Mouse (Mus musculus): ENCODE results near the gene Ptprj. TPM values are rescaled to one million over a fixed set of nuclear protein-coding genes. Genes with fewer than 3 reads are reported as not detected.
A peak's percentile ranks its signal among the peaks of the same experiment; 100 is the strongest.

The Ptprj gene
- polyA plus RNA-seq, 1 experiment from 2014 or later: 1.5 TPM

GRCm38 (mm10) chr2:90533944-90534343 is 46.5 kb downstream of the Ptprj start:
- H3K27ac ChIP-seq: no peak overlapping the region

DNA sequence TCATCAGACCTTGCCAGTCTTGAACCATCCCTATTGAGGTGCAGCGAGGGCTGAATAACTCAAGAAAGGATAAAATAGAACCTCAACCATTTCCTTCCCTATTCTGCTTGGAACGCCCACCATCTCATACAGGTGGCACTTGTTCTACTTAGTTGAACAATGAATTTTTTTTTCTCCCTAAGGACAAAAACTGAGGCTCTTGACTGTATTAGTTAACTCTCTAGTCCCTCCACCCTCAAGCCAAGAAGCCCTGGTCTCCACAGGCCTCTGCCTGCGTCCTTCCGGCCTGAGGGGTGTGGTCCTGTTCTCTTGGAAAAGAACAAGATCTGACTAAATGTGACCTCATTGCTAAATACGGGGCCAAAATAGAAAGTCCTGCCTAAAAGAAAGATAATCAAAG is 48.4 kb downstream of the Ptprj start:
- Histone ChIP-seq H3K4me1 (no peaks in the 10 kb centered on the region), H3K27ac (no peak overlapping the region), H3K4me3 (no peak overlapping the region), H3K36me3 (no peaks in the 10 kb centered on the region), H3K9me3 (no peaks in the 10 kb centered on the region), H3K9ac (no peak overlapping the region), H3K4me2 (no peak overlapping the region), H3K27me3 (no peaks in the 10 kb centered on the region)
- ATAC-seq (ENCODE audit: insufficient number of reproducible peaks, low FRiP score, low TSS enrichment, low read depth): no peak
- WGBS: 84% methylated on average over 5 of the region's 5 CpGs

More at GRCm38 (mm10) chr2:90533944-90534343, 46.5 kb downstream of the Ptprj start:
- no peak overlapping the region for H3K4me2 ChIP-seq
- H3K4me1 ChIP-seq: no peaks in the 10 kb centered on the region
- H3K27me3 ChIP-seq: no peaks in the 10 kb centered on the region
- ATAC-seq (ENCODE audit: insufficient number of reproducible peaks, low FRiP score, low TSS enrichment, low read depth): no peak
- no peak overlapping the region for H3K4me3 ChIP-seq
- WGBS: 91% methylated on average over 7 of the region's 7 CpGs
- H3K9me3 ChIP-seq: no peaks in the 10 kb centered on the region
- no peaks in the 10 kb centered on the region for H3K36me3 ChIP-seq
- H3K9ac ChIP-seq: no peak overlapping the region

DNA sequence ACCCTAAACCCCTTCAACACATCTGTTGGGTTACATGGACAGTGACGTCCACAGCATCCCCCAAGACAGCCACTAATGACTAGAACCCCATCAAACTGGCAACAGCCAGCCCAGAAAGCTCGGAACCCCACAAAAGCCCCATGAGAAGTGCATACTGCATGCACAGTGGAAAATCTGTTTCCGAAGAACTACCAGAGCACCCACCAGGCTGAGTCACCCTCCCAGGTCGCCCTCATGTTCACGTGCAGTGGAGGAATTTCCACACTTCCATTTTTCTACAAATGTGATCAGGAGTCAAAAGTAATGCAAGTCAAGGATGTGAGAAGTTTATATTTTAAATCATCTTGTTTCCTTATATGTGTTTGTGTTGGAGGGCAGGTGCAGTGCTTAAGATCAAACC is 52.3 kb downstream of the Ptprj start:
- 78% methylated on average over 5 of the region's 5 CpGs for WGBS
- Histone ChIP-seq H3K9ac (no peak overlapping the region), H3K4me1 (peaks cover 10% of the 10 kb centered on the region), H3K36me3 (no peaks in the 10 kb centered on the region), H3K4me3 (no peak overlapping the region), H3K27me3 (no peaks in the 10 kb centered on the region), H3K9me3 (no peaks in the 10 kb centered on the region), H3K27ac (no peak overlapping the region), H3K4me2 (no peak overlapping the region)
- no peak for ATAC-seq (ENCODE audit: insufficient number of reproducible peaks, low FRiP score, low TSS enrichment, low read depth)

GRCm38 (mm10) chr2:90526971-90527370 is 53.5 kb downstream of the Ptprj start:
- 48% methylated on average over 6 of the region's 6 CpGs for WGBS
- H3K27ac ChIP-seq: peak overlapping the region; percentile 68
- H3K4me2 ChIP-seq: no peak overlapping the region
- peaks cover 10% of the 10 kb centered on the region for H3K4me1 ChIP-seq
- no peak overlapping the region for H3K4me3 ChIP-seq
- no peak for ATAC-seq (ENCODE audit: insufficient number of reproducible peaks, low FRiP score, low TSS enrichment, low read depth)
- no peaks in the 10 kb centered on the region for H3K36me3 ChIP-seq
- H3K27me3 ChIP-seq: no peaks in the 10 kb centered on the region
- no peaks in the 10 kb centered on the region for H3K9me3 ChIP-seq
- H3K9ac ChIP-seq: no peak overlapping the region

GRCm38 (mm10) chr2:90526564-90526963 is 53.9 kb downstream of the Ptprj start:
- H3K4me3 ChIP-seq: no peak overlapping the region
- 35% methylated on average over 6 of the region's 6 CpGs for WGBS
- H3K9me3 ChIP-seq: no peaks in the 10 kb centered on the region
- H3K27me3 ChIP-seq: no peaks in the 10 kb centered on the region
- no peak overlapping the region for H3K9ac ChIP-seq
- H3K27ac ChIP-seq: peak overlapping the region; percentile 68
- H3K4me1 ChIP-seq: peaks cover 10% of the 10 kb centered on the region
- no peak for ATAC-seq (ENCODE audit: insufficient number of reproducible peaks, low FRiP score, low TSS enrichment, low read depth)
- H3K4me2 ChIP-seq: no peak overlapping the region
- H3K36me3 ChIP-seq: no peaks in the 10 kb centered on the region

- ATAC-seq (ENCODE audit: insufficient number of reproducible peaks, low FRiP score, low TSS enrichment, low read depth): no peak
- Histone ChIP-seq H3K9ac (no peak overlapping the region), H3K9me3 (no peaks in the 10 kb centered on the region), H3K27me3 (no peaks in the 10 kb centered on the region), H3K4me2 (no peak overlapping the region), H3K27ac (0 out of 2 replicates have a peak overlapping the region, but pooled peaks have one; percentile 27), H3K36me3 (no peaks in the 10 kb centered on the region), H3K4me3 (no peak overlapping the region), H3K4me1 (peaks cover 10% of the 10 kb centered on the region)
- 80% methylated on average over 14 of the region's 14 CpGs for WGBS
Observed at GRCm38 (mm10) chr2:90525807-90526206, 54.6 kb downstream of the Ptprj start.

DNA sequence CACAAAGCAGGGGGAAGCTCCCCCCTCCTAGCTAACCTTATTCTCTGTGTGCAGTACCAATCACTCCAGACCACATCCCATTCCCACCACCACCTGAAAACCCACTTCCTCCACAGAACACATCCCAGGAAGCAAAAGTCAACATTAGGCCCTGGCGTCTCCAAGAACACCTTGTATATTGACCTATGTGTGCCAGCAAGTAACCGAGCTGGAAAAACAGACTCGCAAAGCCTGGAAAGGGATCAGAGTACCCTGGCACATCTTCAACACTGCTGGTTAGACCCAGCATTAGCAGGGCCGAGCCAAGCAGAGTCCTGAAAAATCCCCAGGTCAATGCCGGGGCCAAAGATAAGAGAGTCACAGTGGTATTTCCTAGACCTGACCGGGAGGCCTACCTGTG is 58.0 kb downstream of the Ptprj start:
- no peaks in the 10 kb centered on the region for H3K36me3 ChIP-seq
- no peaks in the 10 kb centered on the region for H3K27me3 ChIP-seq
- no peak overlapping the region for H3K4me3 ChIP-seq
- 77% methylated on average over 6 of the region's 6 CpGs for WGBS
- ATAC-seq (ENCODE audit: insufficient number of reproducible peaks, low FRiP score, low TSS enrichment, low read depth): 0 out of 2 replicates have a peak, but pooled peaks have one; percentile 52
- peaks cover 10% of the 10 kb centered on the region for H3K4me1 ChIP-seq
- H3K9me3 ChIP-seq: no peaks in the 10 kb centered on the region
- H3K4me2 ChIP-seq: no peak overlapping the region
- no peak overlapping the region for H3K27ac ChIP-seq
- H3K9ac ChIP-seq: no peak overlapping the region

DNA sequence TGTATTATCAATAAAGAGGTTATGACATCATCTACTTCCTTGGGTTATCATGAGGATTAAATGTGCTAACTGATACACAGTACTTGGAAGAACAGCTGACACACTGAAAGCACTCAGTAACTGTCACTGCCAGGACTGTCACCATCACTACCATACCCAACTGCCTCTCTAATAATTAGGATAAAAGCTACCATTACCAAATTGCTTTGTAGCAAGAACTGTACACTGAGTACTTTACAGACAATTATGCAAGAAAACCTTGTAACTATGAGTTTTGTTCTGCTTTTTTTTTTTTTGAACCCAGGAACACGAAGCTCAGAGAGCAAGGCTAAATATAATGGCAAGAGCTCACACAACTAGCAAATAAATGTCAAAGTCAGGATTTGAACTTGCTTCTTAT is 58.5 kb downstream of the Ptprj start:
- Histone ChIP-seq H3K36me3 (no peaks in the 10 kb centered on the region), H3K9me3 (no peaks in the 10 kb centered on the region), H3K4me3 (no peak overlapping the region), H3K9ac (no peak overlapping the region), H3K27me3 (no peaks in the 10 kb centered on the region), H3K27ac (no peak overlapping the region), H3K4me1 (peaks cover 9% of the 10 kb centered on the region), H3K4me2 (no peak overlapping the region)
- 76% methylated on average over 1 of the region's 1 CpGs for WGBS
- ATAC-seq (ENCODE audit: insufficient number of reproducible peaks, low FRiP score, low TSS enrichment, low read depth): no peak

- Histone ChIP-seq H3K4me3 (no peak overlapping the region), H3K4me1 (no peaks in the 10 kb centered on the region), H3K27ac (no peak overlapping the region), H3K36me3 (no peaks in the 10 kb centered on the region), H3K27me3 (no peaks in the 10 kb centered on the region), H3K9ac (no peak overlapping the region), H3K9me3 (no peaks in the 10 kb centered on the region), H3K4me2 (no peak overlapping the region)
- 76% methylated on average over 6 of the region's 6 CpGs for WGBS
- ATAC-seq (ENCODE audit: insufficient number of reproducible peaks, low FRiP score, low TSS enrichment, low read depth): no peak
Observed at GRCm38 (mm10) chr2:90518296-90518695, 62.2 kb downstream of the Ptprj start.

DNA sequence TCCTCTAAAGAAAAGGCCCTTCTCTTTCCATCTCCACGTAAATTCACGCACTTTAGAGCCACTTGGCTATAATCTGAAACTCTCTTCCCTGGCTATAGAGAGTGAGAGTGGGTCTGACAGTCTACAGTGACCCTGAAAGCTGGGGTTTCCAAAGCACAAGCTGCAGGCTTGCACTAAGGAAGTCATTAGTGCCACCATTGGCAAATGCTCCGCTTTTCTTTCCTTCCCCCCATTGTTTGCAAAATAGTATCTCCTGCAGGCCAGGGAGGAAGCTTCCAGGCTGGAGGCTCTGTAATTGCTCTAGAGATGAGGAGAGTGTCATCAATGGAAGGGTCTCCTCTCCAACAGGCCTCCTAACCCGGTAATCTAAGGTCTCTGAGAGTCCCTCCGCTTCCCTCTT is 65.5 kb downstream of the Ptprj start:
- Histone ChIP-seq H3K4me1 (no peaks in the 10 kb centered on the region), H3K4me2 (no peak overlapping the region), H3K27ac (no peak overlapping the region), H3K4me3 (no peak overlapping the region), H3K36me3 (no peaks in the 10 kb centered on the region), H3K9ac (no peak overlapping the region), H3K27me3 (no peaks in the 10 kb centered on the region), H3K9me3 (no peaks in the 10 kb centered on the region)
- WGBS: 78% methylated on average over 5 of the region's 5 CpGs
- ATAC-seq (ENCODE audit: insufficient number of reproducible peaks, low FRiP score, low TSS enrichment, low read depth): no peak

- H3K4me1 ChIP-seq: 0 out of 2 replicates have a peak, but pooled peaks cover 8% of the 10 kb centered on the region
- H3K27me3 ChIP-seq: no peaks in the 10 kb centered on the region
- no peaks in the 10 kb centered on the region for H3K36me3 ChIP-seq
- H3K9me3 ChIP-seq: no peaks in the 10 kb centered on the region
- H3K4me3 ChIP-seq: no peak overlapping the region
- 83% methylated on average over 4 of the region's 4 CpGs for WGBS
- no peak overlapping the region for H3K9ac ChIP-seq
- no peak overlapping the region for H3K27ac ChIP-seq
- no peak for ATAC-seq (ENCODE audit: insufficient number of reproducible peaks, low FRiP score, low TSS enrichment, low read depth)
- no peak overlapping the region for H3K4me2 ChIP-seq
Observed at GRCm38 (mm10) chr2:90509268-90509667, 71.2 kb downstream of the Ptprj start.

GRCm38 (mm10) chr2:90506143-90506542 is 74.3 kb downstream of the Ptprj start:
- no peaks in the 10 kb centered on the region for H3K9me3 ChIP-seq
- H3K4me3 ChIP-seq: no peak overlapping the region
- 0 out of 2 replicates have a peak, but pooled peaks cover 9% of the 10 kb centered on the region for H3K4me1 ChIP-seq
- 56% methylated on average over 3 of the region's 3 CpGs for WGBS
- ATAC-seq (ENCODE audit: insufficient number of reproducible peaks, low FRiP score, low TSS enrichment, low read depth): no peak
- no peaks in the 10 kb centered on the region for H3K27me3 ChIP-seq
- H3K9ac ChIP-seq: no peak overlapping the region
- H3K4me2 ChIP-seq: no peak overlapping the region
- H3K36me3 ChIP-seq: no peaks in the 10 kb centered on the region
- no peak overlapping the region for H3K27ac ChIP-seq

GRCm38 (mm10) chr2:90504731-90505171 is 75.7 kb downstream of the Ptprj start:
- Histone ChIP-seq H3K27me3 (no peaks in the 10 kb centered on the region), H3K4me1 (0 out of 2 replicates have a peak, but pooled peaks cover 9% of the 10 kb centered on the region), H3K9me3 (no peaks in the 10 kb centered on the region), H3K9ac (no peak overlapping the region), H3K27ac (no peak overlapping the region), H3K4me3 (no peak overlapping the region), H3K4me2 (no peak overlapping the region), H3K36me3 (no peaks in the 10 kb centered on the region)
- no peak for ATAC-seq (ENCODE audit: insufficient number of reproducible peaks, low FRiP score, low TSS enrichment, low read depth)
- 73% methylated on average over 6 of the region's 6 CpGs for WGBS
